Mouse (Mus musculus) right cerebral cortex, adult 18-20 months (tissue): ENCODE results near the gene Padi1.
A peak's percentile ranks its signal among the peaks of the same experiment; 100 is the strongest.

Experiments used
- DNase-seq: peaks from one replicate; pipeline ENCODE4 v3.0.0; 2022; ENCODE audit warnings: mixed read lengths

The Padi1 gene

GRCm38 (mm10) chr4:140815496-140815895 is 30.1 kb downstream of the Padi1 start:
- DNase-seq: no peak

GRCm38 (mm10) chr4:140814241-140815225 is 31.0 kb downstream of the Padi1 start:
- no peak for DNase-seq

GRCm38 (mm10) chr4:140813358-140814185 is 32.0 kb downstream of the Padi1 start:
- DNase-seq: no peak

- DNase-seq: no peak
Observed at GRCm38 (mm10) chr4:140812609-140813008, 33.0 kb downstream of the Padi1 start.

- DNase-seq: no peak
Observed at GRCm38 (mm10) chr4:140812191-140812590, 33.4 kb downstream of the Padi1 start.

GRCm38 (mm10) chr4:140810458-140811260 is 34.9 kb downstream of the Padi1 start, which contains the start of gene Padi3:
Gene Padi3, minus strand, starts transcription at chr4:140810648.
- DNase-seq: no peak

- peak; percentile 11 for DNase-seq
Observed at GRCm38 (mm10) chr4:140809118-140809517, 36.5 kb downstream of the Padi1 start.

GRCm38 (mm10) chr4:140804601-140805000 is 41.0 kb downstream of the Padi1 start:
- no peak for DNase-seq

GRCm38 (mm10) chr4:140801364-140801763 is 44.2 kb downstream of the Padi1 start:
- DNase-seq: no peak

- no peak for DNase-seq
Observed at GRCm38 (mm10) chr4:140796786-140797185, 48.8 kb downstream of the Padi1 start.

GRCm38 (mm10) chr4:140794678-140795077 is 50.9 kb downstream of the Padi1 start:
- DNase-seq: no peak

- no peak for DNase-seq
Observed at GRCm38 (mm10) chr4:140793795-140794194, 51.8 kb downstream of the Padi1 start.

GRCm38 (mm10) chr4:140792584-140792983 is 53.0 kb downstream of the Padi1 start:
- no peak for DNase-seq

- DNase-seq: no peak
Observed at GRCm38 (mm10) chr4:140791071-140791470, 54.5 kb downstream of the Padi1 start.

- DNase-seq: no peak
Observed at GRCm38 (mm10) chr4:140789983-140790382, 55.6 kb downstream of the Padi1 start.

GRCm38 (mm10) chr4:140788983-140789382 is 56.6 kb downstream of the Padi1 start:
- no peak for DNase-seq

GRCm38 (mm10) chr4:140788264-140788663 is 57.3 kb downstream of the Padi1 start:
- DNase-seq: no peak

- DNase-seq: no peak
Observed at GRCm38 (mm10) chr4:140787414-140787813, 58.2 kb downstream of the Padi1 start.

GRCm38 (mm10) chr4:140785217-140785616 is 60.4 kb downstream of the Padi1 start:
- DNase-seq: no peak

GRCm38 (mm10) chr4:140784292-140784945 is 61.2 kb downstream of the Padi1 start:
- no peak for DNase-seq

GRCm38 (mm10) chr4:140782821-140783220 is 62.8 kb downstream of the Padi1 start:
- DNase-seq: no peak

- no peak for DNase-seq
Observed at GRCm38 (mm10) chr4:140780507-140780906, 65.1 kb downstream of the Padi1 start.
